ENCODE assay signal across 9 mouse cellular contexts in genomic region chr10:120064424-120064823, GRCm38 (mm10). TPM values are rescaled to one million over a fixed set of nuclear protein-coding genes. Genes with fewer than 3 reads are reported as not detected.
DNase-seq lines count a peak whose midpoint lies in the region; ATAC-seq and TF ChIP-seq lines count a peak whose summit lies in the region.
"Had no signal": no experiment of that assay in that cellular context is flagged by ENCODE, and none has a peak within 500 bp of the region (broad histone marks: within the 10 kb centered on the region; RNA-seq: fewer than 3 reads in every experiment).

No protein-coding gene starts in this region.

- H3K9ac ChIP-seq in forebrain, embryonic 14.5 days (ENCODE audit: low read length): no peak overlapping the region
- H3K9ac ChIP-seq in forebrain, embryonic 15.5 days (replicated peaks): no peak overlapping the region
- H3K9ac ChIP-seq in lung, postnatal 0 days (replicated peaks; ENCODE audit: low read depth): no peak overlapping the region
- H3K9ac ChIP-seq: lung, embryonic 15.5 days had no signal

- TF ChIP-seq CTCF in lung, postnatal 0 days (IDR thresholded peaks at IDR 0.05): peak; percentile 90

- no peak overlapping the region for H3K4me3 ChIP-seq in forebrain, embryonic 14.5 days (ENCODE audit: low read depth, low read length)
- no peak overlapping the region for H3K4me3 ChIP-seq in forebrain, embryonic 15.5 days
- no peak overlapping the region for H3K4me3 ChIP-seq in lung, postnatal 0 days (ENCODE audit: low read depth, low read length)
- H3K4me3 ChIP-seq: lung, embryonic 15.5 days had no signal

- no peak overlapping the region for H3K27ac ChIP-seq in forebrain, embryonic 14.5 days (ENCODE audit: low read depth, low read length)
- H3K27ac ChIP-seq in forebrain, embryonic 15.5 days (replicated peaks): no peak overlapping the region
- H3K27ac ChIP-seq in lung, postnatal 0 days (ENCODE audit: low read length): no peak overlapping the region
- H3K27ac ChIP-seq: lung, embryonic 15.5 days had no signal

- H3K36me3 ChIP-seq in forebrain, embryonic 14.5 days (ENCODE audit: control insufficient read depth, insufficient read depth, low read length): no peaks in the 10 kb centered on the region
- H3K36me3 ChIP-seq in forebrain, embryonic 15.5 days: no peaks in the 10 kb centered on the region
- H3K36me3 ChIP-seq in lung, postnatal 0 days (ENCODE audit: insufficient read depth, low read length): no peaks in the 10 kb centered on the region
- H3K36me3 ChIP-seq: lung, embryonic 15.5 days had no signal

- no peak for TF ChIP-seq EP300 in lung, postnatal 0 days (IDR thresholded peaks at IDR 0.05)

- no peaks in the 10 kb centered on the region for H3K9me3 ChIP-seq in forebrain, embryonic 14.5 days (replicated peaks; ENCODE audit: control insufficient read depth, low read length)
- no peaks in the 10 kb centered on the region for H3K9me3 ChIP-seq in forebrain, embryonic 15.5 days
- H3K9me3 ChIP-seq in lung, postnatal 0 days (ENCODE audit: low read length): no peaks in the 10 kb centered on the region
- H3K9me3 ChIP-seq: lung, embryonic 15.5 days had no signal

- no peak overlapping the region for H3K4me2 ChIP-seq in forebrain, embryonic 14.5 days (ENCODE audit: low read length)
- no peak overlapping the region for H3K4me2 ChIP-seq in forebrain, embryonic 15.5 days (replicated peaks)
- no peak overlapping the region for H3K4me2 ChIP-seq in lung, postnatal 0 days (replicated peaks; ENCODE audit: low read depth, low read length)
- H3K4me2 ChIP-seq: lung, embryonic 15.5 days had no signal

- no peaks in the 10 kb centered on the region for H3K4me1 ChIP-seq in forebrain, embryonic 14.5 days (ENCODE audit: control insufficient read depth, insufficient read depth, low read length)
- H3K4me1 ChIP-seq in forebrain, embryonic 15.5 days: no peaks in the 10 kb centered on the region
- H3K4me1 ChIP-seq in lung, postnatal 0 days (ENCODE audit: insufficient read depth, low read depth, low read length): no peaks in the 10 kb centered on the region
- H3K4me1 ChIP-seq: lung, embryonic 15.5 days had no signal

- H3K27me3 ChIP-seq in forebrain, embryonic 14.5 days (replicated peaks; ENCODE audit: control insufficient read depth, insufficient read depth, low read length): no peaks in the 10 kb centered on the region
- H3K27me3 ChIP-seq in forebrain, embryonic 15.5 days: no peaks in the 10 kb centered on the region
- H3K27me3 ChIP-seq in lung, postnatal 0 days (replicated peaks; ENCODE audit: insufficient read depth, low read length): no peaks in the 10 kb centered on the region
- H3K27me3 ChIP-seq: lung, embryonic 15.5 days had no signal

- no peak for ATAC-seq in forebrain, embryonic 14.5 days
- ATAC-seq in forebrain, embryonic 15.5 days (replicated peaks): no peak
- ATAC-seq in lung, postnatal 0 days: no peak

- peak; percentile 59 for DNase-seq in forebrain, embryonic 14.5 days (ENCODE audit: low spot score)
- peak; percentile 59 for DNase-seq in 3T3-L1 (ENCODE audit: low read depth, low spot score)
- peak; percentile 55 to 83 for DNase-seq in adrenal gland, adult (ENCODE audit: inconsistent age in 2 of 2, low spot score in 1 of 2)
- peak; percentile 35 for DNase-seq in embryo, embryonic 11.5 days (ENCODE audit: low read depth, low spot score)
- DNase-seq in kidney, postnatal 10 days: peak; percentile 74
- DNase-seq in lung, postnatal 0 days (ENCODE audit: low spot score): peak; percentile 67
- DNase-seq in skeletal muscle tissue, adult 2 months (ENCODE audit: low read depth, low spot score): peak; percentile 34

- 22% methylated on average over 5 of the region's 5 CpGs for WGBS in forebrain, embryonic 14.5 days
- WGBS in forebrain, embryonic 15.5 days: 27% methylated on average over 5 of the region's 5 CpGs
- 17% methylated on average over 5 of the region's 5 CpGs for WGBS in lung, postnatal 0 days

RNA-seq across cellular contexts. Expression of gene Helb, which starts 48.4 kb away (rescaled TPM):
- 2.6 and 3.3 TPM in 2 replicates for polyA plus RNA-seq in forebrain, embryonic 14.5 days (2014; fragmentation: Nextera tagmentation; extraction: Ambion mirVana)
- polyA plus RNA-seq in forebrain, embryonic 15.5 days (2015; fragmentation: Nextera tagmentation; extraction: Ambion mirVana): 4.0 and 4.1 TPM in 2 replicates
- 2.7 and 3.0 TPM in 2 replicates for polyA plus RNA-seq in lung, postnatal 0 days (2015; fragmentation: Nextera tagmentation; extraction: Ambion mirVana)
